Comparison of ENCODE assay signal across 7 mouse cellular contexts in genomic region chr5:44224916-44225600, GRCm38 (mm10). TPM values are rescaled to one million over a fixed set of nuclear protein-coding genes. Genes with fewer than 3 reads are reported as not detected.
DNase-seq lines count a peak whose midpoint lies in the region; ATAC-seq and TF ChIP-seq lines count a peak whose summit lies in the region.

No protein-coding gene starts in this region.

- ATAC-seq in limb, embryonic 15.5 days (ENCODE audit: insufficient number of reproducible peaks, low FRiP score, low TSS enrichment, low read depth): no peak
- no peak for ATAC-seq in stomach, postnatal 0 days (ENCODE audit: low FRiP score, low TSS enrichment)

- TF ChIP-seq POLR2A in spleen, adult 2 months (IDR thresholded peaks at IDR 0.05; ENCODE audit: low read depth, low read length): no peak

- H3K9ac ChIP-seq in limb, embryonic 15.5 days: no peak overlapping the region
- H3K9ac ChIP-seq in stomach, postnatal 0 days (ENCODE audit: low read length): peak overlapping the region; percentile 97; the same call in 1 of the 2 replicates

- H3K4me2 ChIP-seq in limb, embryonic 15.5 days: peak overlapping the region; percentile 59
- H3K4me2 ChIP-seq in stomach, postnatal 0 days (replicated peaks; ENCODE audit: low read depth): peak overlapping the region; percentile 73

- peaks cover 13% of the 10 kb centered on the region for H3K4me1 ChIP-seq in spleen, adult 2 months (ENCODE audit: control insufficient read depth, insufficient read depth, insufficient read length)
- H3K4me1 ChIP-seq in forebrain, embryonic 10.5 days: peaks cover 47% of the 10 kb centered on the region
- H3K4me1 ChIP-seq in limb, embryonic 15.5 days: peaks cover 13% of the 10 kb centered on the region
- peaks cover 9% of the 10 kb centered on the region for H3K4me1 ChIP-seq in stomach, postnatal 0 days (replicated peaks; ENCODE audit: control insufficient read depth, insufficient read depth)

- no peak overlapping the region for H3K27ac ChIP-seq in spleen, adult 2 months (ENCODE audit: insufficient read depth, low read length)
- H3K27ac ChIP-seq in forebrain, embryonic 10.5 days: peak overlapping the region; percentile 48; the same call in 1 of the 2 replicates
- no peak overlapping the region for H3K27ac ChIP-seq in limb, embryonic 15.5 days
- no peak overlapping the region for H3K27ac ChIP-seq in stomach, postnatal 0 days (replicated peaks)

- DNase-seq in spleen, adult 2 months (ENCODE audit: low read depth in 1 of 2, low spot score in 2 of 2): no peak
- DNase-seq in spleen, postnatal 36 days (ENCODE audit: low spot score in 2 of 2): no peak
- no peak for DNase-seq in forebrain, embryonic 10.5 days (ENCODE audit: extremely low spot score, low spot score)
- DNase-seq in stomach, postnatal 0 days (ENCODE audit: low spot score): no peak
- DNase-seq in T-cell, adult 2 months (ENCODE audit: low spot score): no peak
- DNase-seq in spleen, postnatal 10 days (ENCODE audit: low spot score in 2 of 2): no peak

- H3K4me3 ChIP-seq in spleen, adult 2 months (ENCODE audit: extremely low read depth, insufficient read depth, insufficient read length): peak overlapping the region; percentile 57; the same call in 1 of the 2 replicates
- peak overlapping the region; percentile 90 for H3K4me3 ChIP-seq in forebrain, embryonic 10.5 days
- H3K4me3 ChIP-seq in limb, embryonic 15.5 days: peak overlapping the region; percentile 82
- H3K4me3 ChIP-seq in stomach, postnatal 0 days (ENCODE audit: low read depth, low read length): peak overlapping the region; percentile 98

- no peak for TF ChIP-seq CTCF in spleen, adult 2 months (IDR thresholded peaks at IDR 0.05; ENCODE audit: extremely low read depth, insufficient read depth, insufficient read length, insufficient replicate concordance)
- no peak for TF ChIP-seq CTCF in stomach, postnatal 0 days (IDR thresholded peaks at IDR 0.05; ENCODE audit: low read depth)

- no peaks in the 10 kb centered on the region for H3K27me3 ChIP-seq in spleen, adult 2 months (ENCODE audit: control insufficient read depth, insufficient read depth, low read length)
- H3K27me3 ChIP-seq in forebrain, embryonic 10.5 days (ENCODE audit: poor library complexity, severe bottlenecking): no peaks in the 10 kb centered on the region
- no peaks in the 10 kb centered on the region for H3K27me3 ChIP-seq in limb, embryonic 15.5 days
- no peaks in the 10 kb centered on the region for H3K27me3 ChIP-seq in stomach, postnatal 0 days (ENCODE audit: control insufficient read depth, insufficient read depth, low read length)

- no peaks in the 10 kb centered on the region for H3K9me3 ChIP-seq in forebrain, embryonic 10.5 days
- no peaks in the 10 kb centered on the region for H3K9me3 ChIP-seq in limb, embryonic 15.5 days
- H3K9me3 ChIP-seq in stomach, postnatal 0 days (ENCODE audit: control insufficient read depth, low read length): no peaks in the 10 kb centered on the region

- H3K36me3 ChIP-seq in spleen, adult 2 months (ENCODE audit: control insufficient read depth, insufficient read depth, low read length): no peaks in the 10 kb centered on the region
- peaks cover 12% of the 10 kb centered on the region for H3K36me3 ChIP-seq in forebrain, embryonic 10.5 days (replicated peaks)
- no peaks in the 10 kb centered on the region for H3K36me3 ChIP-seq in limb, embryonic 15.5 days
- H3K36me3 ChIP-seq in stomach, postnatal 0 days (ENCODE audit: control insufficient read depth, insufficient read depth, low read length): no peaks in the 10 kb centered on the region

- 20% methylated on average over 4 of the region's 4 CpGs for WGBS in spleen, adult 2 months
- 77% methylated on average over 4 of the region's 4 CpGs for WGBS in forebrain, embryonic 10.5 days
- 72% methylated on average over 4 of the region's 4 CpGs for WGBS in limb, embryonic 15.5 days
- WGBS in stomach, postnatal 0 days: 44% methylated on average over 4 of the region's 4 CpGs

- no peak for TF ChIP-seq EP300 in stomach, postnatal 0 days (optimal IDR thresholded peaks at IDR 0.05)

RNA-seq across cellular contexts. Expression of gene Tapt1, which starts 1.4 kb away (rescaled TPM):
- 22.2 and 27.4 TPM in 2 replicates for polyA plus RNA-seq in spleen, adult 2 months (2012; rRNA removed)
- 22.6 and 23.6 TPM in 2 replicates for polyA plus RNA-seq in forebrain, embryonic 10.5 days (2016; fragmentation: Nextera tagmentation; extraction: Ambion mirVana)
- 30.7 and 30.9 TPM in 2 replicates for polyA plus RNA-seq in limb, embryonic 15.5 days (2015; fragmentation: Nextera tagmentation; extraction: Ambion mirVana)
- 17.2 and 18.1 TPM in 2 replicates for polyA plus RNA-seq in stomach, postnatal 0 days (2015; fragmentation: Nextera tagmentation; extraction: Ambion mirVana)
